Mouse (Mus musculus) neutrophil, adult 5-6 weeks (primary cell): ENCODE measurements around the gene Wnt10a. TPM values are rescaled to one million over a fixed set of nuclear protein-coding genes. Genes with fewer than 3 reads are reported as not detected.
"Not testable (repeated sequence)": the region's sequence is repeated elsewhere in the genome, so short reads cannot be mapped to it uniquely, and the experiment has no call there.

Experiments
- ATAC-seq: fragments of 151-379, 151-347 bp; 2 replicates; pipeline ENCODE4 v1.8.0; 2017; ENCODE audit warnings: mild to moderate bottlenecking, moderate TSS enrichment; ENCODE audit not compliant: insufficient number of reproducible peaks, poor library complexity, low FRiP score, severe bottlenecking; ENCODE audit errors: extremely low read depth
- total RNA-seq: library from RNA; stranded (forward); fragments of 200-1000 nt; gene quantifications from 2 replicates; pipeline ENCODE4 v1.2.3, GENCODE M21; 2017

Gene Wnt10a
- total RNA-seq, 1 experiment from 2014 or later: not detected

GRCm38 (mm10) chr1:74807551-74808071 is 16.3 kb downstream of the Wnt10a start:
- no peak for ATAC-seq

- peak; percentile 72; the same call in 1 of the 2 replicates for ATAC-seq
Observed at GRCm38 (mm10) chr1:74808078-74808477, 16.8 kb downstream of the Wnt10a start.

- no peak for ATAC-seq
Observed at GRCm38 (mm10) chr1:74809007-74809406, 17.7 kb downstream of the Wnt10a start.

GRCm38 (mm10) chr1:74814931-74815647 is 23.8 kb downstream of the Wnt10a start:
- no peak for ATAC-seq

- ATAC-seq: not testable (repeated sequence)
Observed at GRCm38 (mm10) chr1:74815965-74816364, 24.6 kb downstream of the Wnt10a start.

- peak; percentile 83 for ATAC-seq
Observed at GRCm38 (mm10) chr1:74816612-74817199, 25.4 kb downstream of the Wnt10a start.

GRCm38 (mm10) chr1:74817219-74817618 is 25.9 kb downstream of the Wnt10a start:
- no peak for ATAC-seq

GRCm38 (mm10) chr1:74818509-74818908 is 27.2 kb downstream of the Wnt10a start:
- no peak for ATAC-seq

GRCm38 (mm10) chr1:74823598-74823997 is 32.3 kb downstream of the Wnt10a start:
- not testable (repeated sequence) for ATAC-seq

- ATAC-seq: no peak
Observed at GRCm38 (mm10) chr1:74824518-74825302, 33.4 kb downstream of the Wnt10a start.

- ATAC-seq: no peak
Observed at GRCm38 (mm10) chr1:74830061-74830460, 38.7 kb downstream of the Wnt10a start.

GRCm38 (mm10) chr1:74833255-74833654 is 41.9 kb downstream of the Wnt10a start:
- ATAC-seq: no peak

- ATAC-seq: no peak
Observed at GRCm38 (mm10) chr1:74843090-74843489, 51.8 kb downstream of the Wnt10a start.

GRCm38 (mm10) chr1:74846341-74846740 is 55.0 kb downstream of the Wnt10a start:
- ATAC-seq: no peak

GRCm38 (mm10) chr1:74848946-74849345 is 57.6 kb downstream of the Wnt10a start:
- no peak for ATAC-seq

- no peak for ATAC-seq
Observed at GRCm38 (mm10) chr1:74850251-74850650, 58.9 kb downstream of the Wnt10a start.

GRCm38 (mm10) chr1:74851001-74851775 is 59.9 kb downstream of the Wnt10a start:
- ATAC-seq: no peak
